Mouse (Mus musculus) liver, embryonic 16.5 days (tissue): ENCODE results near the gene Cbfb. TPM values are rescaled to one million over a fixed set of nuclear protein-coding genes. Genes with fewer than 3 reads are reported as not detected.

ENCODE experiments used
- ATAC-seq: fragments of 200-750 bp; cut with Nextera tagmentation; 2 replicates; pipeline ENCODE4 v1.8.0; 2017; ENCODE audit warnings: low read depth, mild to moderate bottlenecking, moderate number of reproducible peaks, moderate library complexity
- H3K27ac ChIP-seq: fragments of 300-500 bp; sonication (generic); 2 replicates; pipeline ENCODE4 v1.5.1; 2014; ENCODE audit warnings: mild to moderate bottlenecking, low read length
- H3K27me3 ChIP-seq: fragments of 300-500 bp; sonication (generic); 2 replicates; pipeline ENCODE4 v1.6.1; 2014; ENCODE audit warnings: low read depth, low read length, mixed read lengths; ENCODE audit not compliant: control insufficient read depth, insufficient read depth
- H3K36me3 ChIP-seq: fragments of 300-500 bp; sonication (generic); 2 replicates; pipeline ENCODE4 v1.6.1; 2014; ENCODE audit warnings: mild to moderate bottlenecking; ENCODE audit not compliant: control insufficient read depth, insufficient read depth
- H3K4me1 ChIP-seq: fragments of 300-500 bp; sonication (generic); 2 replicates; pipeline ENCODE4 v1.6.1; 2014; ENCODE audit warnings: low read depth, low read length, mixed read lengths; ENCODE audit not compliant: control insufficient read depth
- H3K4me2 ChIP-seq: fragments of 300-500 bp; sonication (generic); 2 replicates; pipeline ENCODE4 v1.6.1; 2014; ENCODE audit warnings: low read depth, low read length, mixed read lengths
- H3K4me3 ChIP-seq: fragments of 300-500 bp; sonication (generic); 2 replicates; pipeline ENCODE4 v1.5.1; 2014; ENCODE audit warnings: low read depth, mild to moderate bottlenecking, low read length
- H3K9ac ChIP-seq: fragments of 300-500 bp; sonication (generic); 2 replicates; pipeline ENCODE4 v1.6.1; 2014; ENCODE audit warnings: low read depth, low read length
- H3K9me3 ChIP-seq: fragments of 300-500 bp; sonication (generic); replicated peaks from 2 replicates; pipeline ENCODE4 v1.6.1; 2016; ENCODE audit warnings: low read length; ENCODE audit not compliant: control insufficient read depth
- WGBS: fragments of 180-500 bp; shearing (Covaris S2); extraction: QIAGEN DNeasy Blood & Tissue Kit; methylation state at CpG from one replicate; pipeline ENCODE4 v1.1.7; 2014; ENCODE audit not compliant: insufficient replicate concordance; 5-methylcytosine and 5-hydroxymethylcytosine counted together
- polyA plus RNA-seq: library from polyadenylated mRNA; unstranded; fragments of >200 nt; fragmentation: Nextera tagmentation; extraction: Ambion mirVana; gene quantifications from 2 replicates; pipeline ENCODE4 v1.2.1, GENCODE M21; 2015

Cbfb gene
- polyA plus RNA-seq, 1 experiment from 2014 or later = 6.6 TPM

- H3K9me3 ChIP-seq = no peaks in the 10 kb centered on the region
- H3K36me3 ChIP-seq = no peaks in the 10 kb centered on the region
- no peak overlapping the region for H3K9ac ChIP-seq
- WGBS = 33% methylated on average over 2 of the region's 2 CpGs
- no peak overlapping the region for H3K27ac ChIP-seq
- H3K4me2 ChIP-seq = no peak overlapping the region
- no peaks in the 10 kb centered on the region for H3K27me3 ChIP-seq
- no peak for ATAC-seq
- no peak overlapping the region for H3K4me3 ChIP-seq
- H3K4me1 ChIP-seq = no peaks in the 10 kb centered on the region; the same call in 1 of the 2 replicates
These were observed 37.3 kb downstream of the Cbfb start for GRCm38 (mm10) chr8:105207675-105208273.

DNA sequence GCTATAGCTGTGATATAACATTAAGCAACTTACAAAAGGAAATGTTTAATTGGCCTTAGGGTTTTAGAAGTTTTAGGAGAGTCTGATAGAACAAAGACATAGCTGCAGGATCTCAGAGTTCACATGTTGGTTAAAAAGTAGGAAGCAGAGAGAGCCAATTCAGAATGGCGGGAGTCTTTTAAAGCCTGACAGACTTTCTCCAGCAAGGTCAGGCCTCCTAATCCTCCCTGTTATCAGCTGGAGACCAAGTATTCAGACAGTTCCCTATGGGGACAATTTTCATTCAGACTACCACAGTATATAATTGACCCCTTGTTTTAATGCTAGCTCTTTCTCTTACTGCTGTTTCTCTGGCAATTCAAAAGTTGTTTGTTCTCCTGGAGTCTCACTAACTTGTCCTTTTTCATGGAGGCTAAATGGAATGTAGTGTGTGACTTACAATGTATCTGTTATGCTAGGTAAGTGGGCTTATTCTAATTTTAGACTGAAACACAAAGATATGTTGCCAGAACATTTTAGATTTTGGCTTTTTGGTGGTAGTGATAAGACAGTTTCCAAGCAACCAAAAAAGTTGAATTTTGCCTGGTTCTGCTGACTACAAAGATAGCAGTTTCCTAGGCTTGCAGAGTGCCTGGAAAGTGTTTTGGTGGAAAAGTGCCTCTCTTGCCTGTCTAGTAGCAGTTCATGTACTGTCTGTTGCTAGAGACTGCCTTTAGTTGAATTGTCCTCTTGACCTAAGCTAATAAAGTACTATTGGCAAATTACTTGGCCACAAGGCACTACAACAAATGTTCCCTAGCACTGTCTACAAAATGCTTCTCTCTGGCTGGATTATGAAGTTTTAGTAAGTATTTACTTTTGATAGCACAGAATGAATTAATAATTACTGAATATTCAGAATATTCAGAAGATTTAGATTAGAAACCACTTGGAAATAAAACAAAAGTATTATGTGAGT, 39.0 kb downstream of the Cbfb start:
- Histone ChIP-seq H3K36me3 (no peaks in the 10 kb centered on the region), H3K27ac (no peak overlapping the region), H3K9ac (no peak overlapping the region), H3K9me3 (no peaks in the 10 kb centered on the region), H3K4me3 (no peak overlapping the region), H3K27me3 (no peaks in the 10 kb centered on the region), H3K4me1 (no peaks in the 10 kb centered on the region; the same call in 1 of the 2 replicates), H3K4me2 (no peak overlapping the region)
- peak; percentile 32; the same call in 1 of the 2 replicates for ATAC-seq
- WGBS = 33% methylated on average over 1 of the region's 1 CpGs

DNA sequence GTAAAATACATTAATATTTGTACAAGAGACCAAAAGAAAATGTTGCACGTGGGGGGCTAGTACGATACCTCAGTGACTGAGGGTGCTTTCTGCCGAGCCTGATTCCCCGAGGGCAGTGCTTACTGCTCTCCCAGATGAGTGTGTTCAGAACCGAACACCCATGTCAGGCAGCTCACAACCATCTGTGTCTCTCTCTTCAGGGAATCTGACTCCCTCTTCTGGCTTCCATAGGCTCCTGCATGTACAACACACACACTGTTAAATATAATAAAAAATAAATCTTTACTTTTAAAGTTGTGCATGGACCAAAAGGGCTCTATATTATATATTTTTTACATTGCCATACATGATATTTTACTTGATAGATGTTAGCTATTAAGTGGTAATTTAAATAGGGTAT, 43.6 kb downstream of the Cbfb start:
- H3K9me3 ChIP-seq = no peaks in the 10 kb centered on the region
- no peaks in the 10 kb centered on the region; the same call in 1 of the 2 replicates for H3K4me1 ChIP-seq
- no peak overlapping the region for H3K4me3 ChIP-seq
- no peaks in the 10 kb centered on the region for H3K27me3 ChIP-seq
- H3K36me3 ChIP-seq = no peaks in the 10 kb centered on the region
- H3K27ac ChIP-seq = no peak overlapping the region
- H3K9ac ChIP-seq = no peak overlapping the region
- H3K4me2 ChIP-seq = no peak overlapping the region
- 81% methylated on average over 5 of the region's 5 CpGs for WGBS
- ATAC-seq = no peak

DNA sequence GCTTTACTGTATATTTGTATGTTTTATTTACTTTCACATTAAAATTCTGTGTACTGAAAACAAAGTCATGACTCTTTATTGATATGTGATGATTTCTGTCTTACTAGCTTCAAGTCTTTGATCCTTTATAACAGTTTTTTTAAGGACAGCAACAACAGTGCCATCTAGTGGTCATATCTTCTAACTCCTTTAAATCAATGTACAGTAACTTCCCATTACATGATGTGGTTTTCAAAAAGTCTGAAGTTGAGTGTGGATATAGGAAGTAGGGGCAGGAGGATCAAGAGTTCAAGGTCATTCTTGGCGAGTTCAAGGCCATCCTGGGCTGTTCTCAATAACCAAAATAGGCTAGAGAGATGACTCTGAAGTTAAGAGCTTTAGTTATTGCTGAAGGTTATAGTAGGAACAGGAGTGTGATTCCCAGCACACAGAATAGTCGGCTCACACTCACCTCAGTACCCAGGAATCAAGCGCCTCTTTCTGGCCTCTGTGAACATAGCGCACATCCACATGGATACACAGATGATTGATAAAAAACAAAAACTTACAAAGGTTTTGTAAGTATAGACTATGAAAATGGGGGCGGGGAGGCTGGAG, 47.5 kb downstream of the Cbfb start:
- Histone ChIP-seq H3K27ac (no peak overlapping the region), H3K4me2 (no peak overlapping the region), H3K9ac (no peak overlapping the region), H3K36me3 (no peaks in the 10 kb centered on the region), H3K4me3 (no peak overlapping the region), H3K27me3 (no peaks in the 10 kb centered on the region), H3K4me1 (no peaks in the 10 kb centered on the region), H3K9me3 (no peaks in the 10 kb centered on the region)
- 57% methylated on average over 5 of the region's 5 CpGs for WGBS
- ATAC-seq = no peak

DNA sequence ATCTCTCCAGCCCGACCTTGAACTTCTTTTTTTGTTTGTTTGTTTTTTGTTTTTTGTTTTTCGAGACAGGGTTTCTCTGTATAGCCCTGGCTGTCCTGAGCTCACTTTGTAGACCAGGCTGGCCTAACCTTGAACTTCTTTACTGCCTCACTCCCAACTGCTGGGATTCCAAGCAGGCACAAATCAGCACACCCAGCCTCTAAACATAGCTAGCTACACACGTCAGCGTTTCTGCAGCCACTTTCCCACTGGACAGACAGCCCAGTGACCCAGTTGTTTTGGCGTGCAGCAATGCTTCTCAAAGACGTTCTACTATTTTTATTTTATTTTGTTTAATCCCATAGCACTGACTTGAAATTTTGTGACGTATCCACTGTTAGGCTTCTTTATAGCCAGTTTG, 53.4 kb downstream of the Cbfb start:
- Histone ChIP-seq H3K9me3 (no peaks in the 10 kb centered on the region), H3K27me3 (no peaks in the 10 kb centered on the region), H3K27ac (no peak overlapping the region), H3K4me3 (no peak overlapping the region), H3K36me3 (no peaks in the 10 kb centered on the region), H3K4me2 (no peak overlapping the region), H3K9ac (no peak overlapping the region; the same call in 1 of the 2 replicates), H3K4me1 (peaks cover 14% of the 10 kb centered on the region)
- 74% methylated on average over 7 of the region's 7 CpGs for WGBS
- no peak for ATAC-seq

DNA sequence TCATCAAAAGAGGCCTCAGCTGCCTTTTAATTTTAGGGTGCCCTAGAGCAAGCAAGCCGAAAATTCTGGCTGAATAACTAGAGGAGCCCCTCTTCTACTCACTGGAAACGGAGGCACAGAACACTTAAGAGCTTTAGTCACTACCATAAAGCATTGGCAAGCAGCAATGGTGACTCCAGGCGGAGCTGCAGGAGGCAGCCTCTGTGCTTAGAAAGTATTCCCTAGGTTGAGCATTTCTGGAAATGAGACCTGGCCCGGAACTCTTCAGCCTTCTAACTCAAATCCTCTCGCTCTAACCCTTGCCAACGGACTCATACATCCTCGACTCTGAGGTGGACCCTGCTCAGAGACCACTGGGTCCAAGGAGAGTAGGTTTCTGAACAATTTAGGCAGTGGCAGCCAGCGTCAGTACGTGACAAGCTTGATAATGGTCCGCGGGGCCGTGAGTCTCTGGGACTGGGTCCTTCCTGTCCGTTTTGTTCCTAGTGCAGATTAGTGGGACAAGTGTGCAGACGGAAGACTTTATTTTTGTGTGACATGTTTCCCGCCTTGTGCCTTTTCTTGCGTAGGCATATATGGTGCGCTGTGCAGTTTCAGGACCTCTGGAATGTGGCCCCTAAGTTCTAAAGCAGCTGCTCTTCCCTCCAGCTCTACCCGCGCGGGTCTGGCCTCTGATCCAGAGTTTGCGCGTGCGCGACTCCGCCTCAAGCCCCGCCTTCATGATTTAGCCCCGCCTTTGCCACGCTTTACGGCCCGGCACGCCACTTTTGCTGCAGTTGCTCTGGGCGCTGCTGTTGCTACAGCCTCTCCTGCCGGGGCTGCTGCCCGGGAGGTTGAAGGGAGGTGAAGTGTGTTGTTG, 54.2 kb downstream of the Cbfb start, which contains the start of gene D230025D16Rik:
Gene D230025D16Rik (plus strand): TSS at position 733 of the 859 bp plus-strand sequence.
- Histone ChIP-seq H3K27me3 (no peaks in the 10 kb centered on the region), H3K4me2 (peak within 1 kb of the TSS; percentile 89), H3K4me3 (peak within 1 kb of the TSS; percentile 95), H3K27ac (peak within 1 kb of the TSS; percentile 94), H3K4me1 (peaks cover 14% of the 10 kb centered on the region), H3K9ac (peak within 1 kb of the TSS; percentile 96), H3K9me3 (no peaks in the 10 kb centered on the region), H3K36me3 (no peaks in the 10 kb centered on the region)
- 5% methylated on average over 34 of the region's 34 CpGs for WGBS
- ATAC-seq = peak; percentile 88

- ATAC-seq = no peak
- under 1% methylated on average over 27 of the region's 27 CpGs for WGBS
- Histone ChIP-seq H3K4me1 (peaks cover 14% of the 10 kb centered on the region), H3K9ac (peak overlapping the region; percentile 96), H3K9me3 (no peaks in the 10 kb centered on the region), H3K4me2 (peak overlapping the region; percentile 81), H3K4me3 (peak overlapping the region; percentile 95), H3K27ac (peak overlapping the region; percentile 94), H3K27me3 (no peaks in the 10 kb centered on the region), H3K36me3 (no peaks in the 10 kb centered on the region)
These were observed 54.8 kb downstream of the Cbfb start for GRCm38 (mm10) chr8:105225272-105225593.

GRCm38 (mm10) chr8:105225917-105226316, 55.4 kb downstream of the Cbfb start:
- H3K4me2 ChIP-seq = peak overlapping the region; percentile 81
- peak; percentile 20 for ATAC-seq
- 11% methylated on average over 6 of the region's 6 CpGs for WGBS
- H3K27ac ChIP-seq = peak overlapping the region; percentile 94
- H3K9me3 ChIP-seq = no peaks in the 10 kb centered on the region
- H3K4me3 ChIP-seq = peak overlapping the region; percentile 95
- H3K9ac ChIP-seq = peak overlapping the region; percentile 96
- peaks cover 14% of the 10 kb centered on the region for H3K4me1 ChIP-seq
- no peaks in the 10 kb centered on the region for H3K27me3 ChIP-seq
- no peaks in the 10 kb centered on the region for H3K36me3 ChIP-seq
